Mouse (Mus musculus) embryo, embryonic 10 days (tissue): ENCODE measurements around the gene Gpd2.
A peak's percentile ranks its signal among the peaks of the same experiment; 100 is the strongest.

Source experiments
- DNase-seq: peaks from one replicate; pipeline ENCODE4 v3.0.0-alpha.2; 2015; ENCODE audit warnings: low spot score

The Gpd2 gene

DNA sequence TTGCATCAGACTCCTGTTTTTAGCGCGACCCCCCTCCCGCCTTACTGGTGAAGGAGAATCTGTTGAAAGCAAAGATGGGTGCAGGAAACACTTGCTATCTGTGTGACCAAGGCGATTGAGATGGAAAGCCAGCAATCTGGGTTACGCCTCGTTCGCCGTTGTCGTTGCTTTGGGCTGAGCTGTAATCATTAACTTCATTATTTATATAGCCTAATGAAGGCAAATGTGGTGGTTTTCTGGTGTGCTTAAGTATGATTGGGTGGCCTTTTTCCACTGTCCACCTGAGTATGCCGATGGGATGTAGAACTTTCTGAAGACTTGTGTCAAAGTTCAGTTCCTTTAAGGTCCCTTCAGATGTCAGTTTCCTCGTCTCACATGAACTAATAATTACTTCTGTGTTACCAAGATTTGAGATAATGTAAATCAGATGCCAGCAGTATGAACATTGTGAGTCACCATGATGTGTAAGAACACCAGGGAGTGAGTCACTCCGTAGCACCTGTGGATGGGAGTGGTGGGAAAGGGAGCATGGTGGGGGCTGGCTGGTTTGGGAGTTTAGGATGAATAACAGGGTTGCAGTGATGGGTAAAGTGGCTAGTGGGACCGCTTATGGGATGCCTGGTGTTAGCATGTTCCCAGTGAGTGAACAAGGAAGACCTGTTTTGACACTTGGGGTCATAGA, 14.3 kb downstream of the Gpd2 start:
- no peak for DNase-seq

DNA sequence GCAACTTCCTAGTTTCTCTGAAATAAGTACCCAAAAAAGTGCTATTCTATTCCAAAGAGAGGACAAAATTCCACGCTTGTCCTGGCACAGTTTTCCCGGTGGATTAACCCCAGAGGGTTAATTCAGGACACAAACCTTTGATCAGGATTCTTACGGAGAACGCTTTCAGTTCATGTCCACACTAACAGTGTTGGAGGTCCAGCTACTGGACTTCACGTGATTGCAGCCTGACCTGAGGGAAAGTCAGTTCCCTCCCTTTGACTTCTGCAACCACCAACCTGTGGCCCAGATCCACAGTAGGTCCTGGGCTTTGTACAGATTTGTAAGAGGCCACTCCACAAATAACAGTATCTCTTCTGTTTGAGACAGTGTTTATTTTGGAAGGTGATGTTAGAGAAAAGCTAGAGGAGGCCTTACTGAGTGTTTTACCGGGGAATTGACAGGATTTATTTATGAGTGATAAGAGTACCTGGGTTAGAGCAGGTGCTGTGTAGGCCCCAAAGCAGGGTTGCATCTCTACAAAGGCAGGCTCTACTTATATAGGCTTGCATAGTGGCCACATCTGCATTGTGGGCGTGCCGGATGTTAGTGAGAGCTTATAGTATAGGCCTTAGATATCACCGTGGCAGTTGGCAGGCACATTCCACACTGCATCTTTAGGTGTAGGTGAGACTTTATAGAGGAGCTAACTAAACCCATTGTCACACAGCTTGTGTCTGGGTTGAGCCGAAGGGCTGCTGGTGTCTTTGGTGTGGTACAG, 15.3 kb downstream of the Gpd2 start:
- DNase-seq = no peak

DNA sequence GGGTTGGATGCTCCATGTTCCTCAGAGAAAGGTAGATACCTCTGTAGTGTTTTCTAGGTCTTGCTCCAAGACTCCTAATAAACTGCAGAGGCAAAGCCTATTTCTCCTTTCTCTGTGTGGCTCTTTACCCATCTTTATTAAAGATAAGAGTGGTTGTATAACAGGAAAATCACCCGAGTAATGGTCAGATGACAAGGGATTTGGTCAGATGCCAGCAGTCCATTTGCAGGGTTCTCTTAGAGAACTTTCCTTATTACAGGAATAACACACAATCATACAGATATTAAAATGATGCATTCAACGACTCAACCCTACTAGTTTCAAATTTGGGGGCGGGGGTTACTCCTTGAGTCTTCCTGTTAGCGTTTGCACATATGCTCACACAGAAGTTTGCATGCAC, 16.8 kb downstream of the Gpd2 start:
- DNase-seq = no peak

DNA sequence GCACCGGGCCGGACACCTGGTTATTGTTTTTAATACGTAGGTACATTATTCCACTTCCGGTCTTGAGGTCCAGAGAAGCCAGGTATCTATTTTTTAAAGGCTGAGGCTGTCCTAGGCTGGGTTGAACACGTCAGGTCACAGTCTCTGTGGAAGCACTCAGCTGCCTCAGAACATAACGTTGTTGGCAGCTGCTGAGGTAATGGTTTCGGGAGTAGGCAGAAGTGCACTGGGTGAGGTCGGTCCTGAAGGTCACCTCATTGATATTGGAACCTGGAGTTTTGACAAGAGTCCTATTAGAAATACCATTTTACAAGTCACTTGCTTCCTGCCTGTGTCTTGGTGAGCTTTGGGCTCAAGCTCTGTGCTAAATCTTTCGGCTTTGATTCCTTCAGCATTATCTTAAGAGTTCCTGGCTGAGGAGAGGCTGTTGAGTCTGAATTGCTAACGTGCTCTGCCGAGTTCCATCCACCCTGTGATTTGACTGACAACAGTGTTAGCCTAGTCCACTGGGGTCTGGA, 17.8 kb downstream of the Gpd2 start:
- no peak for DNase-seq

DNA sequence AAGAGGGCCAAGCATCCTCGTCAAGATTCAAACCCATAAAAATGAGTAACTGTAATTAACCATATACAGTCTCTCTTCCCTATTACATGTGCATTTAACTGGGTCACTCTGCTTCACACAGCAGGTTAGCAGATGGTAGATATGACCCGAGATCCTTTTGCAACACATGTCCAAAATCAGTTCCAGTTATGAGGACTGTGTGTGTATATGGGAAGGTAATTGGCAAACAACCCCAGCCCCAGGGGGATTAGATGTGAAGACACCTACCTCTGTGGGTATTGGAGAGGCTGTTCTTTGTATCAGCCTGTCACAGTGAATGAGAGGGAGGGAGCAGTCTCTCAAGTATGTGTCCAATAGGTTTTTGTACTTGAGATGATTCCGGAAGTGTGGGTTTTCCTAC, 18.4 kb downstream of the Gpd2 start:
- DNase-seq = no peak

DNA sequence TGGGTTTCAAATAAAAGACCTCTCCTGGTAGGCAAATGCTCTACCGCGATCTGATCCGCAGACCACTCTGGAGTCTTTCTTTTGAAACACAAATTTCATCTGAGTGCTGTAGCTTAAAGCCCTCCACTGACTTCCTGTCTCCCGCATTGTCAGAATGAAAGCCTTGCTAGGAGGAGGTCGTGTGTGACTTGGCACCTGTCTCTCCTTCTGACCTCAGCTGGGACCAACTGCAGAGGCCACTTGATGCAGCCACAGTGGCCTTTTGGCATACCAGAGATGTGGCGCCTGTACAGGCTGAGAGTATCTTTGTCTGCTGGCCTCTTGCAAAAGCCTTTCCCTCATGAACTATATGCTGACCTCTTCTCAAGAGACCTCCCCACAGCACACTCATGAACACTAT, 19.0 kb downstream of the Gpd2 start:
- DNase-seq = peak; percentile 29

DNA sequence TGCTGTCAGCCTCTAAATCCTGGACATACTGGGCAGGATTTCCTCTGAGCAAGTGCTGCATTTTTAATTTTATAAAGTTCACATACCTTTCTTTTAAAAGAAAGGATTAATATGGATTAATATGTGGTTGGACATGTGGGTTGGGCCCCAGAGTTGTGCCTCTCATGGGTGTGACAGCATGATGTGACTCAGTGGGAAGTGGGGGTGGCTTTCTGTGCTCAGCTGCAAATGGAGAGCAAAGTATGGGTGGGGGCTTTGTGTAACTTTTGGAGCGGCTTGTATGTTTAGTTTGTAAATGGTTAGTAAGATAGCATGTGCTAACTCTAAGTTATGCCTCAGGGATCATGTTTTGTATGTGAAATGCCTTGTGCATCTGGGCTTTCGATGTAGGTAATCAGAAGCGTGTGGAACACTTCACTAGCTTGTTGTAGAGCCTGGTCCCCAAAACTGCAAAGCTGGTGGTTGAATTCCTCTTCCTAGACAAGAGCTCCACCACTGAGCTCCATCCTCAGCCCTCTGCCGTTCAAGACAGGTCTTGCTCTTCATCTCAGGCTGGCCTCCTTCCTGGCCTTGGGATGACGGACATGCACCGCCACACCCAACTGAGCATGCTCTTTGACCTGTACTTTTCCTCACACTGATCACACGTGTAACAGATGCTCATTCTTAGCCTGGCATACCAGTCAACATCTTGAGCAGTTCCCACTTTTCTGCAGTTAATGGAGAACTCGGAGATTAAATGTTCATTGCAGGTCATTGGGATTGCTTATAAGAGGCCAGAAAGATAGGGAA, 24.0 kb downstream of the Gpd2 start:
- DNase-seq = no peak

DNA sequence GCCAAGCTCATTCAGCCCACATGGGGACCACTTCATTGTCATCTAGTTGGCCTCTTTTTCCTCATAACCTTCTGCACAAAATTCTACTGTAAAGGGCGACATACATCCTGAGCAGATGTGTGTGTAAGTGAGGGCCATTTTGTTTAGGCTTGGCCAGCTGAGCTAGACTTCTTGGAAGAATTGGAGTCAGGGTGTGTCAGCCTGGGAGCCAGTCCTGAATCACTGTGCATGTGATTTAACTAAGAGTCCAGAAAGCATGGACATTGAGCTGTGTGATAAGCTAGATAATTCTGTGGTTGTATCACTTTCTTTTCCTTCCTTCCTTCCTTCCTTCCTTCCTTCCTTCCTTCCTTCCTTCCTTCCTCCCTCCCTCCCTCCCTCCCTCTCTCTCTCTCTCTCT, 26.0 kb downstream of the Gpd2 start:
- DNase-seq = no peak

DNA sequence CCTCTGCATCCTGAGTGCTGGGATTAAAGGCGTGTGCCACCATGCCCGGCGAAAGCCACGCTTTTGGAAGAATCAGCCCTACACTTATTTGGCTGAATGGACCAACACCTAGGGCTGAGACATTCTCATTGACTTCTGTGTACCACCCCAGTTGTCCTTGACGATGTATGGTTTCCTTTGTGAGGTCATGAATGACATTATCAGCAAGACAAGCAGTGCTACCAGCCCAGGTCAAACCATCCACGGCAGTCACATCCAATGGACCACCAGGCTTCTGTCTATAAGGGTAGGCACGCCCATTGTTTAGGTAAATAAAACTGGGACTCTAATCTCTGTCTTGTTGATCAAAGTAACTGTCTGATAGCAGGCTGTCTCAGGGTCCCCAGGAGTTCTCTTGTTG, 27.5 kb downstream of the Gpd2 start:
- DNase-seq = no peak

DNA sequence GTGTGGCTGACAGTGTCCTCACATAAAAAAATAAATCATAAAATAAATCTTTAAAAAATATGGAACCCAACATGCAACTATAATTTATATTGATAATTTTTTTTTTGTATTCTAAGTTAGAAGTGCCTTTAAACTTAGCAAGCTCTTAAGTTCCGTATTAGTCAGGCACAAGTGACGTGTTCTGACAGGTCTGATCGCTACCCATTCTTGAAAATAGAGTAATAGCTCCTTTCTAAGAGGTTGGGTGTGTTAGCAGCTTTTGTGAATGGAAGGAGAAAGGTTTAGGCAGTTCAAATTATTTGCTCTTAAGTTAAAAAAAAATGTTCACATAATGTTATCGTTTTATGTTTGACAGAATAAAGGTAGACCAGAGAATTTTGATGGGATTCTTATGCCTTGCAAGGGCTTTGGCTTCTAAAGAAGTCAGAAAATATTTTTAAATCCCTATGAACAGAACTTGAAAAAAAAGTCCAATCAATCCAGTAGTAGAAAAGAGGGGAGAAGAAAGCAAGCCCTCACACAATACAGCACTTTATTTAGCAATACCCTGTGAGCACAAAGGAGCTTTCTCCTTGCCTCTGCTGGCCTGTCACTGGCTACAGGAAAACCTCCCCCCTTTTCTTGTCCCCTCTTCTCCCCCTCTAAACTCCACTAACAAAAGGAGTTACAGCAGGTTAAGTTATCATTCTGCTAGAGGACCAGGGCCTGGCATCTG, 29.4 kb downstream of the Gpd2 start:
- peak; percentile 58 for DNase-seq

DNA sequence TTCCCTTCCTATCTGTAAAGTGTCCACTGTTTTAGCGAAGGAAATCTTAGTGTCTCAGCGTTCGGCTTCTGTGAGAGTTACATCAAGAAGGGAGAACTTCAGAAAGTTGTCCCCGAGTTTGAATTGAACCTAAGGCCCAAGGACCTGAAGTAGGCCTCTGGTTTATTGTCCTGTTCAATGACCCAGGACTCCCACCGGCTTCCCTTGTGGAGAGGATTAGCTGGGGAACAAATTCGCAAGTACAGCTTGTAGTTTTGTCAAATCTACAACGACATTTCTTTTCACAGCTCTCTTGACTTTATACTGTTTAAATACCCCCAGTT, 29.9 kb downstream of the Gpd2 start:
- peak; percentile 36 for DNase-seq

DNA sequence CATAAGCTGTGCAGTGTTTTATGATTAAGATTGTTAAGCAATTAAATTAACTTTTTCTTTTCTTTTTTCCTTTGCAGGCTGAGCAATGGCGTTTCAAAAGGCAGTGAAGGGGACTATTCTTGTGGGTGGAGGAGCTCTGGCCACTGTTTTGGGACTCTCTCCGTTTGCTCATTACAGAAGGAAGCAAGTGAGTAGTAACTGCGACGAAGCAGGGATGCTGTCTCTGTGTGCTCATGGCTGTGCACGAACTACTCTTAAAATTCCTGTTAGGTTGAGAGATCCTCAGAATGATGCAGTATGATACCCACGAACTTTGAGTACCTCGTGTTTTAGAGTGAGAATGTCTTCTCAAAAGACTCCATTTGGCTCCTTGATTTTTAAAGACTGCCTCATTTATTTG, 30.5 kb downstream of the Gpd2 start:
- peak; percentile 17 for DNase-seq

DNA sequence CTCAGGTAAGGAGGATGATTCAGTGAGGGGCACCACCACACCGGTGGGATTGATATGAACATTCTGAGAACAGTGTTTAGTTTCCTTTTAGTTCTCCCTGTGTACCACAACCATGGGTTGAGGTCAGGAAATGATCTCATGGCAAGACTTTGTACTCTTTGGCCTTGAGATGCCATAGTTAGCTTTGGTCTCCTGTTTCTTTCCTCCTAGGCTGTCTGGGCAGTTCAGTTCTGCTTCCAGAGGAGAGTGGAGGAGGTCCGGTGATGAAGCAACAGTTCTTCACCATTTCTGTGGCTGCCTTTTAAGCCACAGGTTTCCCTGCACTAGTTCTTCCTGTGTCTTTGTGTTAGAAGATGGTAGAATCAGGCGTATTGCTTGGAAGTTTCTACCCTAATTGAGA, 31.4 kb downstream of the Gpd2 start:
- no peak for DNase-seq

DNA sequence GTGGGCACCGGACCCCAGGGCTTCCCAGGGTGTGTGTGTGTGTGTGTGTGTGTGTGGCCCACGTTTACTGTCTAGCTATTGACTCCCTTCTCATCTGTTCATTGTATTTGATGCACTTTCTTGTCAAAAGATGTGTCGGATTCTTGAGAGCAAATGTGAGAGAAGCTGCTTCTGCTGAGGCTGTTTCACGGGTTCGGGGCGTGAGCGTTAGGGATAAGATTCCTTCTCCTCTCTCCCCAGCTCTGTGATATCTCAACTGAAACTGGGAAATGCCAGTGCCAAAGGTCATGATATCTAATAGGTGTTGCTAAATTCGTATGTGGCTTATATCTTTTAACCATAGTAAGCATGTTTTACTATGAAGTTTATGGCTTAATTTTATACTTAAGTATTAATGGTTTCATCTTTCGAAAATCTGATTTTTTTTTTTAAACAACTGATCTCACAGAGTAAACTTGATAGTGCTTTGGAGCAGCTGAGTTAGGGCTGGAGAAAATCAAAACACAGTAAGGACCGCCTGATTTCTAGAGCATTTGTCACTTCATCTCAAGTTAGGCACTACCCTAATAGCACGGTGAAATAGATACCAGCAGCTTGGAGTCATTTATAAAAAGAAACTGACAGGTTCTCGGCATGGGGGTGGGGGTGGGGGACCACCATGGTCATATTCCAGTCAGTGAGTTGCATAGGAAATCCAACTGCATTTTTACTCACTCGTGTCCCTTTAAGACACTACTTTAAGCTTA, 32.4 kb downstream of the Gpd2 start:
- no peak for DNase-seq

DNA sequence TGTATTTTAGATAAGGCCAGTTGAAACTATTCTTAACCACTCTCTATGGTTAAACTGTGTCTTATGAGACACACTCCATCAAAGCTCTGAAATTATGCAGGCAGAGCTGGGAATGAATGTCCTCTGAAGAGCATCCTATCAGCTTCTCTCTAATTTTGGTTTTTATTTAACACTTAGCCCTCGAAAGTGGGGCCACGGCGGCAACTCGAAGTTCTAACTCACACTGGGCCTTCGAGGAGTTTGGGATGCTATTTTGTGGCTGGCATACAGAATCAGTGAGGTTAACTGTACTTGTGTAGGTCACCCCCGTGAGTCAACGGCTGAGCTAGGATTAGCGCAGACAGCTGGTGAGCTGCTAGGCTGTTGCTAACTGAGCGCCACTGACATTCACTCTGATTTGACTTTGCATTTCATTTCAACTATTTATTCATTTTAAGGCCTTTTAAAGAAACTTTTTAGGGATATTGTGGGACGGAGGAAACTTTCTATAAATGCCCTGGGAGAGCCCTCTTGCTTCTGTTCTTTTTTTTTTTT, 42.8 kb downstream of the Gpd2 start:
- no peak for DNase-seq

DNA sequence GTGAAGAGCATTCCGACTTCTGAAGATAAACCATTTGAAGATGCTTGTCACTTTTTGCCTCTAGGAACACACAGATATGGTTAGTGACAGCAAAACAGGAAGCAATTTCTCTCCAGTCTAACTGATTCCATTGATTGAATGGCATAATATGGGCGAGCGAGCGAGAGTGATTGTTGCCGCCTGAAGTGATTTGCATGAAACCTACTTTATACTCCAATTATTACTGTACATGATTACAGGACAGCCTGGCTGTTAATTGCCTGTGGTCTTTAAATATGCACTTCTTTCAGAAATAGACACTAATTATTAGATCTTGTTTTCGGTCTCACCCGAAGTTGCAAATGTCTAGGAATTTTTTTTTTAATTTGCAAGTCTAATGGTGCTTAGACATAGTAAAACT, 46.4 kb downstream of the Gpd2 start:
- no peak for DNase-seq

DNA sequence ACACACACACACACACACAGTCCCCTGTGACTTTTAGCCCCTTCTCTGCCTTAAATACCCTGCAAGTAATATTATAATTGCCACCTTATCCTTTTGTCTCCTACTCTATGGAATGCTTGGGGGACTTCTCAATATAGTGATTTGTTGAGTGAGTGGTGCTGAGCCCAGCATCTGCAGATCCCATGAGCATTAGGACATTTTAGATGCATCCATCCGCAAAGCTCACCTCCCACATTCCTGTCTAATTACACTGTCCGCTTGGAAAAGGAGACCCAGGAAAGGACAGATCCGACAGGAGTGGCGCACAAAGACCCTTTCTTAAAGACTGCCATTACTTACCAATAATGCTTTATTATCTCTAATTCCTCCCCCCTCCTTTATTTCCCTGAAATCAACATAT, 47.8 kb downstream of the Gpd2 start:
- DNase-seq = no peak

DNA sequence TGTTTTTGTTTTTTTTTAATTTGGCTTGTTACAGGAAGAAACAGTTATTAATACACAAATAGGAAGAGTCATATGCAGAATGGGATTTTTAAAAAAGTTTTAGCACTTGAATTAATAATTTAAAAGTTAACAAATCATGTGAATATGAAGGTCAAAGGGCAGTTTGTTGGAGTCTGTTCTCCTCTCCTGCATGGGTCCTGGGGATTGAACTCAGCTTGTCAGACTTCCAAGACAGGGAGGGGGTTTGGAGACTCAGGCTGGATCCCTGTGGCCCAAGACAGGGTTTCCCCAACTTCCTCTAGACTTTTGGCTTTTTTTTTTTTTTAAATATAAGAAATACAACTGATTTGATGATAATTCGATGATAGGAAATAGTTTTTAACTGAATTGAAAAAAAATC, 50.6 kb downstream of the Gpd2 start:
- no peak for DNase-seq

DNA sequence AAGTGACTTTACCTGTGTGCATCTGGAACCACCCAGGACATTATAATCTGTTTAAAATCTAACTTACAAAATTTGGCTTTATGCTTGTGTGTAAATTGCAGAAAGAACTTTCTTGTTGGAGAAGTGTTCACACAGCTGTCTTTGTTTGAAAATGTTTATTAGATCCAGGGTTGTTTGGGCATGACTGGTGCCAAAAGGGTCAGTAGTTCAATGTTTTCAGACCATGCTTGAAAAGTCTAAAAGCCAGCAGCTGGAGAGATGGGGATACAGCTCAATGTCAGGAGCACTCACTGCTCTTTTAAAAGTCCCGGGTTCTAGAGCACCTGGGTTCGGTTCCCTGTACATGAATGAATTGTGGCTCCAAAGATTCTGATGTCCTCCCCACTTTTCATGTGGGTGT, 56.1 kb downstream of the Gpd2 start:
- DNase-seq = no peak

DNA sequence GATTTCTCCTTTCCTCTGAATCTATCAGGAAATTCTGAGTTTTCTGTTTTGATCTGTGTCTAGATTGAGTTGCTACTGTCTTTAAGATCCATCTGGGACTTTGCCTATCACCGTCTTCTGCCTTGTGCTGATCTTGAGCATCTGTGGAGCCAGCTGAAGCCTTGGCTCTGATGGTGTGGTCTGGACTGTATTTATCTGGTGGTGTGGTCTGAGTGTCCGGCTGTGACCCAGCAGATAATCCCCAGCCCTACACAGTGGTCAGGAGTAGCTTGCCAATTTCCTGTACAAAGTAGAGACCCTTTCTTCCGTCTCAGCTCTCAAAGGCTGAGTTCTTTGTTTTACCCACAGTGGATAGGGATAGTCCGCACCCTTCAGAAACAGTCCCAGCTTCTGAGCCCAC, 58.6 kb downstream of the Gpd2 start:
- DNase-seq = no peak

DNA sequence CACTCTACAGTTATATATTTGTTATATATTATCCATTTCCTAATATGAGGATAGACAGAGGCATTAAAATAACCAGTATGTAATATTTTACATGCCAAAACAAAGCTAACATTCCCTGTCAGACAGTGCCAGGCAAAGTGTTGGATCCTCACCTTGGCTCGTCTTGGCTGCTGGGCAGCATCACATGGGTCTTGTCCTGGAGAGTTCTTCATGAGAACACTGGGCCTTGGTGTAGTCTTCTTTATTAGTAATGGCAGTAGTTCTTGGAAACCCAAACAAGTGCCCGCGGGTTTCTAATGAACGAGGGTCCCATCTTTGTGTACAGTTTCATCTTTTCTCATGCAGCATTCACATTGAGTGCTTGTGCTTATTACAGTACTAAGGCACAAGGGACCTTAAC, 59.8 kb downstream of the Gpd2 start:
- no peak for DNase-seq
